Mouse (Mus musculus): ENCODE measurements around the gene Bcl2l14.

Bcl2l14 gene

GRCm38 (mm10) chr6:134440023-134440422, 43.9 kb downstream of the Bcl2l14 start:
- in situ Hi-C loops (cut with MboI; ENCODE audit: low sequenced_read_pairs) = loop anchor here (25.0 kb wide), 1 partner anchor 397 kb away; the partner anchor contains the start of gene Crebl2

GRCm38 (mm10) chr6:134441716-134442115, 45.6 kb downstream of the Bcl2l14 start:
- in situ Hi-C loops (cut with MboI; ENCODE audit: low sequenced_read_pairs) = loop anchor here (25.0 kb wide), 1 partner anchor 396 kb away; the partner anchor contains the start of gene Crebl2

GRCm38 (mm10) chr6:134442219-134442618, 46.1 kb downstream of the Bcl2l14 start:
- in situ Hi-C loops (cut with MboI; ENCODE audit: low sequenced_read_pairs) = loop anchor here (25.0 kb wide), 1 partner anchor 395 kb away; the partner anchor contains the start of gene Crebl2

- in situ Hi-C loops (cut with MboI; ENCODE audit: low sequenced_read_pairs) = loop anchor here (25.0 kb wide), 1 partner anchor 394 kb away; the partner anchor contains the start of gene Crebl2
Measured at GRCm38 (mm10) chr6:134443198-134443904, 47.2 kb downstream of the Bcl2l14 start.

- in situ Hi-C loops (cut with MboI; ENCODE audit: low sequenced_read_pairs) = loop anchor here (25.0 kb wide), 1 partner anchor 393 kb away; the partner anchor contains the start of gene Crebl2
Measured at GRCm38 (mm10) chr6:134443925-134444324, 47.8 kb downstream of the Bcl2l14 start.

- in situ Hi-C loops (cut with MboI; ENCODE audit: low sequenced_read_pairs) = loop anchor here (25.0 kb wide), 1 partner anchor 389 kb away; the partner anchor contains the start of gene Crebl2
Measured at GRCm38 (mm10) chr6:134448451-134448850, 52.3 kb downstream of the Bcl2l14 start.

GRCm38 (mm10) chr6:134449958-134450357, 53.8 kb downstream of the Bcl2l14 start:
- in situ Hi-C loops (cut with MboI; ENCODE audit: low sequenced_read_pairs) = loop anchor here (25.0 kb wide), 1 partner anchor 387 kb away; the partner anchor contains the start of gene Crebl2

GRCm38 (mm10) chr6:134450661-134451119, 54.6 kb downstream of the Bcl2l14 start:
- in situ Hi-C loops (cut with MboI; ENCODE audit: low sequenced_read_pairs) = no loop called here

GRCm38 (mm10) chr6:134454093-134454492, 58.0 kb downstream of the Bcl2l14 start:
- in situ Hi-C loops (cut with MboI; ENCODE audit: low sequenced_read_pairs) = no loop called here

- in situ Hi-C loops (cut with MboI; ENCODE audit: low sequenced_read_pairs) = no loop called here
Measured at GRCm38 (mm10) chr6:134458376-134458775, 62.3 kb downstream of the Bcl2l14 start.

- in situ Hi-C loops (cut with MboI; ENCODE audit: low sequenced_read_pairs) = no loop called here
Measured at GRCm38 (mm10) chr6:134461175-134461574, 65.1 kb downstream of the Bcl2l14 start.

- in situ Hi-C loops (cut with MboI; ENCODE audit: low sequenced_read_pairs) = no loop called here
Measured at GRCm38 (mm10) chr6:134466671-134467229, 70.6 kb downstream of the Bcl2l14 start.

GRCm38 (mm10) chr6:134469297-134469696, 73.2 kb downstream of the Bcl2l14 start:
- in situ Hi-C loops (cut with MboI; ENCODE audit: low sequenced_read_pairs) = no loop called here

- in situ Hi-C loops (cut with MboI; ENCODE audit: low sequenced_read_pairs) = no loop called here
Measured at GRCm38 (mm10) chr6:134470857-134471256, 74.7 kb downstream of the Bcl2l14 start.

- in situ Hi-C loops (cut with MboI; ENCODE audit: low sequenced_read_pairs) = no loop called here
Measured at GRCm38 (mm10) chr6:134473143-134473561, 77.0 kb downstream of the Bcl2l14 start.

- in situ Hi-C loops (cut with MboI; ENCODE audit: low sequenced_read_pairs) = no loop called here
Measured at GRCm38 (mm10) chr6:134479481-134479880, 83.4 kb downstream of the Bcl2l14 start.

- in situ Hi-C loops (cut with MboI; ENCODE audit: low sequenced_read_pairs) = no loop called here
Measured at GRCm38 (mm10) chr6:134486318-134486717, 90.2 kb downstream of the Bcl2l14 start.
